Mouse (Mus musculus): ENCODE measurements around the gene Trim3.

DNA sequence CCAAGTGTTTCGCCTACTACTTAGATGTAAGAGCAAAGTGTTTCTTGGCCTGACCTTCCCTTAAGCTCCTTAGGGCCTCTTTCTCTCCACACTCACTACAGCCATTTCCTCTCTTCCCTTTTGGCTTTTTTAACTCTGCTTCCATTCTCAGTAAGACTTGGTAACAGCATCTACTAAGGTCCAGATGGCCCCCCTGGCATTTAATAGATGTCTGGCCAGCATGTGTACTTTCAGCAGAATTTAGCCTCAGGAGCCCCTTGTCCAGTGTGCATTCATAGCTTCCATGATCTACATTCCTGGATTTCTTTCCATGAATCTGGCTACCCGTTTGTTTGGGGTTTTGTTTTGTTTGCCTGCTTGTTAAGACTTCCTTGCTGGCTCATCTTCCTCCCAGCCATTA lies 54.9 kb downstream of the Trim3 start:
- TF ChIP-seq POLR2A (IDR thresholded peaks at IDR 0.05; ENCODE audit: control insufficient read depth, extremely low read depth, insufficient read depth, low read length, poor library complexity) = no peak
- no peak for TF ChIP-seq CTCF (IDR thresholded peaks at IDR 0.05; ENCODE audit: borderline replicate concordance, control insufficient read depth, extremely low read depth, insufficient read depth, low read length, poor library complexity)
